ENCODE assay signal across 11 mouse cellular contexts in the genomic region with DNA sequence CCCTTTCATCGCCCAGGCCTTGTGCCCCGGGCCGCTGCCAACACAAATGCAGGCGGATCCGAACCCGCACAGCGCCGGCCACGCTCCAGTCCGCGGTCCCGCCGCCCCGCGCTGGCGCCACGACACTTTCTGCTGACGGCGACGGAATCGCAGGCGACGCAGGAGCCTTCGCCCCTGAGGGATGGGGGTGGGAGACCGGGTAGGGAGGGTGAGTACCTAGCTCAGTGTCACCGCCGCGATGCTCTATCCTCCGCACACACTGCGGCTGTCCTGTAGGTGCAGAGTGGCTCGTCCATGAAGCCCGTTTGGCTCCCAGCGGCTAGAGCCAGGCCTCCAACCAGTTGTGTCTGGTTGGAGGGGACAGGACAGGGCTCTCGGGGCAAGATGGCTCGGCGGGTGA. TPM values are rescaled to one million over a fixed set of nuclear protein-coding genes. Genes with fewer than 3 reads are reported as not detected.
DNase-seq lines count a peak whose midpoint lies in the region; ATAC-seq and TF ChIP-seq lines count a peak whose summit lies in the region.
"Had no signal": no experiment of that assay in that cellular context is flagged by ENCODE, and none has a peak within 500 bp of the region (broad histone marks: within the 10 kb centered on the region; RNA-seq: fewer than 3 reads in every experiment).

No protein-coding gene starts in this region.

- no peaks in the 10 kb centered on the region for H3K9me3 ChIP-seq in kidney, postnatal 0 days (replicated peaks; ENCODE audit: low read length)
- H3K9me3 ChIP-seq in embryonic facial prominence, embryonic 14.5 days (ENCODE audit: control insufficient read depth, low read length), result no peaks in the 10 kb centered on the region
- H3K9me3 ChIP-seq in limb, embryonic 11.5 days (ENCODE audit: control insufficient read depth, low read length), result no peaks in the 10 kb centered on the region
- H3K9me3 ChIP-seq in neural tube, embryonic 14.5 days (ENCODE audit: control insufficient read depth, low read length), result no peaks in the 10 kb centered on the region
- H3K9me3 ChIP-seq: G1E had no signal

- H3K4me2 ChIP-seq in kidney, postnatal 0 days (ENCODE audit: low read length), result peak overlapping the region; percentile 45
- peak overlapping the region; percentile 47 for H3K4me2 ChIP-seq in embryonic facial prominence, embryonic 14.5 days (ENCODE audit: low read depth, low read length)
- H3K4me2 ChIP-seq in limb, embryonic 11.5 days (ENCODE audit: low read depth, severe bottlenecking), result peak overlapping the region; percentile 48
- H3K4me2 ChIP-seq in neural tube, embryonic 14.5 days (ENCODE audit: low read depth, low read length), result peak overlapping the region; percentile 27; the same call in 1 of the 2 replicates

- no peak for DNase-seq in kidney, postnatal 0 days (ENCODE audit: low spot score)
- no peak for DNase-seq in kidney, adult 11 months
- DNase-seq in embryonic facial prominence, embryonic 14.5 days (ENCODE audit: low spot score), result no peak
- DNase-seq in limb, embryonic 11.5 days (ENCODE audit: low spot score), result peak; percentile 45
- DNase-seq in right cerebral cortex, postnatal 25 days, result no peak
- DNase-seq in cerebellum, adult 11-12 months, result no peak
- DNase-seq in cerebellum, adult 9-11 months, result no peak
- DNase-seq: cerebellum, adult 11 months; thymus, postnatal 14 days had no signal

- 0 out of 2 replicates have a peak overlapping the region, but pooled peaks have one; percentile 28 for H3K9ac ChIP-seq in kidney, postnatal 0 days (ENCODE audit: low read depth, low read length)
- H3K9ac ChIP-seq in embryonic facial prominence, embryonic 14.5 days (ENCODE audit: low read depth, low read length), result peak overlapping the region; percentile 53
- H3K9ac ChIP-seq in limb, embryonic 11.5 days (ENCODE audit: low read length), result peak overlapping the region; percentile 52
- H3K9ac ChIP-seq in neural tube, embryonic 14.5 days (replicated peaks; ENCODE audit: low read depth, low read length), result 0 out of 2 replicates have a peak overlapping the region, but pooled peaks have one; percentile 25

- H3K4me1 ChIP-seq in kidney, postnatal 0 days (replicated peaks; ENCODE audit: insufficient read depth, low read length), result no peaks in the 10 kb centered on the region
- H3K4me1 ChIP-seq in embryonic facial prominence, embryonic 14.5 days (ENCODE audit: control insufficient read depth, insufficient read depth, low read length), result peaks cover 24% of the 10 kb centered on the region
- peaks cover 16% of the 10 kb centered on the region for H3K4me1 ChIP-seq in limb, embryonic 11.5 days (ENCODE audit: control insufficient read depth, insufficient read depth, low read length)
- H3K4me1 ChIP-seq in neural tube, embryonic 14.5 days (ENCODE audit: control insufficient read depth, insufficient read depth, low read length), result peaks cover 8% of the 10 kb centered on the region

- no peaks in the 10 kb centered on the region for H3K36me3 ChIP-seq in kidney, postnatal 0 days (ENCODE audit: insufficient read depth, low read length)
- no peaks in the 10 kb centered on the region for H3K36me3 ChIP-seq in embryonic facial prominence, embryonic 14.5 days (ENCODE audit: control insufficient read depth, insufficient read depth, low read length)
- H3K36me3 ChIP-seq in limb, embryonic 11.5 days (ENCODE audit: control insufficient read depth, insufficient read depth, low read length), result no peaks in the 10 kb centered on the region
- no peaks in the 10 kb centered on the region for H3K36me3 ChIP-seq in neural tube, embryonic 14.5 days (ENCODE audit: control insufficient read depth, insufficient read depth, low read length)
- H3K36me3 ChIP-seq: G1E had no signal

- no peak overlapping the region for H3K27ac ChIP-seq in kidney, postnatal 0 days
- H3K27ac ChIP-seq in embryonic facial prominence, embryonic 14.5 days (replicated peaks; ENCODE audit: low read depth, low read length), result peak overlapping the region; percentile 76
- H3K27ac ChIP-seq in limb, embryonic 11.5 days (replicated peaks; ENCODE audit: low read depth, low read length), result 0 out of 2 replicates have a peak overlapping the region, but pooled peaks have one; percentile 22
- H3K27ac ChIP-seq in neural tube, embryonic 14.5 days (ENCODE audit: low read depth, low read length), result no peak overlapping the region

- WGBS in kidney, postnatal 0 days, result 6% methylated on average over 36 of the region's 36 CpGs
- WGBS in embryonic facial prominence, embryonic 14.5 days, result 6% methylated on average over 34 of the region's 36 CpGs
- WGBS in limb, embryonic 11.5 days, result 2% methylated on average over 36 of the region's 36 CpGs
- WGBS in neural tube, embryonic 14.5 days, result 5% methylated on average over 34 of the region's 36 CpGs

- H3K4me3 ChIP-seq in kidney, postnatal 0 days (replicated peaks; ENCODE audit: low read depth, low read length), result peak overlapping the region; percentile 11
- peak overlapping the region; percentile 15 for H3K4me3 ChIP-seq in embryonic facial prominence, embryonic 14.5 days (ENCODE audit: low read depth, low read length)
- peak overlapping the region; percentile 21 for H3K4me3 ChIP-seq in limb, embryonic 11.5 days (ENCODE audit: low read depth, low read length)
- H3K4me3 ChIP-seq in neural tube, embryonic 14.5 days (ENCODE audit: low read depth, low read length), result no peak overlapping the region

- TF ChIP-seq CTCF in kidney, postnatal 0 days (IDR thresholded peaks at IDR 0.05; ENCODE audit: low read depth), result no peak

- no peaks in the 10 kb centered on the region for H3K27me3 ChIP-seq in kidney, postnatal 0 days (ENCODE audit: insufficient read depth, low read length)
- no peaks in the 10 kb centered on the region for H3K27me3 ChIP-seq in embryonic facial prominence, embryonic 14.5 days (replicated peaks; ENCODE audit: control insufficient read depth, insufficient read depth, low read length)
- H3K27me3 ChIP-seq in limb, embryonic 11.5 days (ENCODE audit: control insufficient read depth, insufficient read depth, low read length), result no peaks in the 10 kb centered on the region; the same call in 1 of the 2 replicates
- no peaks in the 10 kb centered on the region; the same call in 1 of the 2 replicates for H3K27me3 ChIP-seq in neural tube, embryonic 14.5 days (ENCODE audit: control insufficient read depth, insufficient read depth, low read length)

- ATAC-seq in kidney, postnatal 0 days (replicated peaks; ENCODE audit: low FRiP score, low read depth), result 0 out of 2 replicates have a peak, but pooled peaks have one; percentile 46
- no peak for ATAC-seq in embryonic facial prominence, embryonic 14.5 days (ENCODE audit: low read depth)
- ATAC-seq in limb, embryonic 11.5 days (ENCODE audit: insufficient number of reproducible peaks, low FRiP score, low TSS enrichment, low read depth), result no peak
- ATAC-seq in neural tube, embryonic 14.5 days (ENCODE audit: low read depth), result no peak

RNA-seq across cellular contexts. Expression of a gene that starts 25.6 kb away (rescaled TPM):
- polyA plus RNA-seq in kidney, postnatal 0 days (2015; fragmentation: Nextera tagmentation; extraction: Ambion mirVana), result 0.65 and 0.93 TPM in 2 replicates
- polyA plus RNA-seq in embryonic facial prominence, embryonic 14.5 days (2014; fragmentation: Nextera tagmentation; extraction: Ambion mirVana), result 21.6 and 21.7 TPM in 2 replicates
- polyA plus RNA-seq in limb, embryonic 11.5 days (2014; fragmentation: Nextera tagmentation; extraction: Ambion mirVana), result 3.3 TPM in 2 replicates
- polyA plus RNA-seq in neural tube, embryonic 14.5 days (2014; fragmentation: Nextera tagmentation; extraction: Ambion mirVana), result 10.0 and 12.0 TPM in 2 replicates

Comparison
In these comparisons a context has a peak if more than half of its experiments do, and no peak if none do; other contexts are left out.
1. H3K27ac ChIP-seq: peak in embryonic facial prominence, embryonic 14.5 days (single experiment) and limb, embryonic 11.5 days (single experiment); none in kidney, postnatal 0 days (single experiment) and neural tube, embryonic 14.5 days (single experiment).
2. Peak in every context shown above with its lines, with median percentiles within 50 percentile points of each other: H3K4me2 ChIP-seq and H3K9ac ChIP-seq.